Mouse (Mus musculus) heart, postnatal 4 days (tissue): ENCODE data around the gene Acsl1. TPM values are rescaled to one million over a fixed set of nuclear protein-coding genes. Genes with fewer than 3 reads are reported as not detected.
A peak's percentile ranks its signal among the peaks of the same experiment; 100 is the strongest.
"Not testable (repeated sequence)": the region's sequence is repeated elsewhere in the genome, so short reads cannot be mapped to it uniquely, and the experiment has no call there.

Experiments
- DNase-seq: peaks from one replicate; pipeline ENCODE4 v3.0.0; 2021
- total RNA-seq, 2 experiments: library from RNA; stranded (reverse); gene quantifications; 2 replicates each; pipeline ENCODE4 v1.2.3; 2021

The Acsl1 gene
- total RNA-seq, 2 experiments from 2014 or later, result 639 to 652 TPM

DNA sequence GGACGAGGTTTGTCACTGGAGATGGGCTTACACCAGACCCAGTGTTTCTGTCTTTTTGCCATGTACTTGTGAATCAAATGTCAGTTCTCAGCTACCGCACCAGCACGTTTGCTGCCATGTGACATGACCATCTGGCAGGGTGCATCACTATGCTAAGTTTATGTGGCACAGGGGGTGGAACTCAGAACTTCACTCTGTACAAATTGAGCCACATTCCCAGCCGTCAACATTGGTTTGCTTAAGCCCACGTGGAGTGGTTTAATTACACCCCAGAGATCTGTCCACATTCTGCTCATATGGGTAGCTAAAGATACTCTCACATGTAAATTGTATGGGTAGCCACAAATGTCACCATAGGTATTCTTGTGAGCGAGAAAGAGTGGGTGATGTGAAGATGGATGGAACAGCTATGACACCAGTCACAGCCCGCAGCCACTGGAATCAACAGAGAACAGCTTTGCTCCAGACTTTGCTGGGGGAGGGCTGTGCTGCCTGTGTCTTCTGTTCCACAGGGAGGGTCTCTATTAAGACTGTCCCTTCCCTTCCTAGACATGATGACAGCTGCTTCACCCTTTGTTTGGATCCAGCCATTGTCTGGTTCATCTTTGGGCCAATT lies 96.2 kb downstream of the Acsl1 start:
- DNase-seq, result no peak

DNA sequence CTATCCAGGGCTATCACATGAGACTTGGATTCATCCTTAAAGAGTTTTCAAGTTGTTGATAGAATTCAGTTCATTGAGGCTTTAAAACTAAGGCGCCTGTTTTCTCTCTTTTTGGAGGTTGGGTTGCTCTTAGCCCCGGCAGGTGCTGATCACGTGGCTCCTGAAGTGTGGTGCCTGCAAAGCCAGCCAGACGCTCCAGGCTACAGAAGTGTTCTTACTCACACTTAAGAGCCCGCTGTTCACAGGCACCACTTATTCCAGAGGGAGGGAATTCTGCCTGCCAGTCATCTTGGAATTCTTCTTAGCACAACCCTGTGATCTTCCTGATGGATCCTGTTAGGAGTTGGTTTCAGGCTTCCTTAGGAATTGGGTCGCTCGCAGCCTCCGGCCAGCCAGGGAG lies 97.1 kb downstream of the Acsl1 start:
- DNase-seq, result no peak

DNA sequence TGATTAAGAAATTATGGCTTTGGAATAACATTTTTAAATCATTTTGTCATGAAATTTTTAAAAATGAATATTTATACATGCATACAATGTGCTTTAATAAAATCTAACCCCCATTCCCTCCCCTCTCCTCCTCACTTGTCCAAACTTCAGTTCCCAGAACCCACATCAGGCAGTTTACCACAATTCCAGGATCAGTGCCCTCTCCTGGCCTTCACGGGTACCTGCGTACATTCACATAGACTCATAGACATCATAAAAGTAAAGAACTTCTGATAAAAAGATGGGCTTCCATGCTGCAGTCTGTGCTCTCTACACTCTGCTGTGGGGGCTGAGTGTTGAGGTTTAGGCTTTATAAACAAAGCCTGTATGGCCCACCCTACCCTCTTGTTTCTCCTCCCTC lies 98.1 kb downstream of the Acsl1 start:
- DNase-seq, result no peak

DNA sequence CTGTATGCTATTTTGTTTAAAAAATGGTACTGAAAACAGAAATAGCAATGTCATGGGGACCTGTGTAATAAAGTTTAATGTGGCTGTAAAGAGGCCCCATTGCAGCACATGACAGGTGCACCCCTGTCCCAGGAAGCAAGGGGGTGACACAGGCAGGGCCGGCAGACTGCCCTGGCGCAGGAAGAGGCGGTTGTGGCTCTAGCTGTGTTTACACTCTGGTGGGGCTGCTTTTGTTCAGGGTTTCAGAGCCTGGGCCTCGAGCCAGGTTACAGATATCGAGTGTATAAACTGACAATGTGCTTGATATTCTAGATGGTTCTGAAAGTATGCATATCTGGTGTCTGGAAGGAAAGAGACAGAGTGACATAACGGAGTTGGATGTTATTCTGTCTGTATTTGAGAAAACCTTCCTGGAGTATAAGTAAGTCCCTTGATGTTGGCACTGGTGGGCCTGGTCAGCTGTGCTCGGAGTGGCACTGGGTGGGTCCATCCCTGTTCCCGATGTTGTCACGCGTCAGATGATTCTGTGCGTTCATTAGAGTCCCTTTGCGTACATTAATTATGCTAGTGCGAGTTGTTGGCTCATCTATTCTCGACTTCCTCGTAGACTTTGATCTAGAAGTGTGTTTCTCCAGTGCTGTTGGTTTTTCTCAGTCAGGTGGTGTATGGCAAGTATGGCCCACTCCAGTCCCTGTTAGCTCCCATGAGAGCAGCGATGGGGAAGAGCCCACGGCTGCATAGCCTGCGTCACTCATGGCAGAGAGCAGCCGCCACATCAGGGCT lies 99.0 kb downstream of the Acsl1 start:
- DNase-seq, result peak; percentile 17

DNA sequence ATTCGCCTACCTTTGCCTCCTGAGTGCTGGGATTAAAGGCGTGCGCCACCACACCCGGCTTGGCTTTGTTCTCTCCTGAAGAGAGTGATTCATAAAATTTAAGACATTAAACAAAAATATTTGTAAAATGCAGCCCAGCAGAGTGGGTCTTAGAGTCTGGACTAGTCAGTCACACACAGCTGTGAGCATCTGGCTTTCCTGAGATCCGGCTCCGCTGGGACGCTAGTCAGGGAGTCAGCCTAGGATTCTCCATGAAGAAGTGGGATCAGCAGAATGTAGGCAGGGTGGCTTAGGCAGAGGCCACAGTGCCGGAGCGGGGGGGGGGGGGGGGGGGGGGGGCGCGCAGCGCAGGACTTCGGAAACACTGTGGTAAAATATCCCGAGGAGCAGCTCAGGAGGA lies 99.8 kb downstream of the Acsl1 start:
- peak; percentile 22 for DNase-seq

DNA sequence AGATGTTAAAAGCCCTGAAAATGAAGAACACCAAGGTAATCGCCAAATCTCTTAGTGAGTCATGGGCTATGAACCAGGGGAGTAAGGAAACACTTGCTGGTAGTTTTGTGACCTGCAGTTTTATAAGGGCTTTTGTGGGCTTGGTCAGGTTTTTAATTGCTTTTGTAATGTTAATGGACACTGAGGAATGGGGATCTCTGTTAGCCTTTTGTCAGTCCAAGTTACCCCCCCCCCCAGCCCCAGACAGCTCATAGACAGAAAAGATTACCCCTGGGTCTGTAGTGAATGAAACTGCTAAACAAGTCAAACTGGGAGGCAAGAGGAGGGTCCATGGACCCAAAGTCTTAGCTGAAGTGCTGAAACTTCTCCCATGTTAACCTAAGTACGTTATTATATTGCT lies 102.6 kb downstream of the Acsl1 start:
- DNase-seq, result no peak

DNA sequence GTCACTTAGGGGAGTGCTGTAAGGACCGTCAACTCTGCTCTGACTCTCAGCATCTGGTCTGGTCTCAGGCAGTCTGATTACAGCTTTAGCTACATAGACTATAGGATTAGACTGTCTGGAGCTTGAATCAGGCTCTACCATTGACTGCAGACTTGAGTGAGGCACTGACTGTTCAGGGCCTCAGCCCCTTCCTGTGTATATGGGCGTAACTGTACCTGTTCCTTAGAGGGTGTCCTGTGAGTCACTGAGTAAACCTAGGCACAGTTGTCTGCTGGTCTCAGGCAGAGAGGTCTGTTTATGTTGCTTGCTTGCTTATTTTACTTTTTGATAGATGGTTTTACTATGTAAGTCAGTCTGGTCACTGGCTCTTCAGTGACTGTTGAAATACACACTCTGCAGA lies 103.1 kb downstream of the Acsl1 start:
- no peak for DNase-seq

DNA sequence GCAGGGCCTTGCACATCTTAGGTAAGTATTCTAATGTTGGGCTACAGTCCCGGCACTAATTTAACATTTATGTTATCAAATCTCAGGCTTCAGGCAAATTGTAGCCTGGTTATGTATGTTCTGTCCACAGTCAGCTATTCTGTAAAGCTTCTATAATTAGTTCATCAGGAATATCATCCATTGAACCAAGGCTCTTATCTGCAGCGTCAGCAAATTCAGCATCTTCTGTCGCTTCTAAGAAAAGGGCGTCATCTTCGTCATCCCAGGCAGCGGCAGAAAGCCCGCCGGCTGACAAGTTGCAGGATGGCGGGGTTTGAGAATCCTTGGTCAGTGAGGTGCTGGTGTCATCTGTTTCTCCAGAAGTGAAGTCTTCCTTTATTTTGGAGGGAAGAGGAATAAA lies 108.0 kb downstream of the Acsl1 start:
- no peak for DNase-seq

DNA sequence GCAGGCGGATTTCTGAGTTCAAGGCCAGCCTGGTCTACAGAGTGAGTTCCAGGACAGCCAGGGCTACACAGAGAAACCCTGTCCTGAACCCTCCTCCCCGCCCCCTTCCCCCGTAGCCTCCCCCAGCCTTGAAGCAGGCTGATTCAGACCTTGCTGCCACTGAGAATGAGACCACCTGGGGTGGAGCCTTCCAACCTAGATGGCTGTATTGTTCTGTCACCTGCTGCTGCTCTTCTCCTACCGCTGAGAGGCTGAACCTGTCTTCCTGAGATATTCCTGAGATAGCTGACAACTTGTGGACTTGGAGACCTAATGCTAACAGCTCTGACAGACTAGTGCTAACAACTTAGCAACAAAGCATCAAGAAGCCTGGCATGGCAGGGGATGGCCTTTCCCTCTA lies 113.5 kb downstream of the Acsl1 start:
- not testable (repeated sequence) for DNase-seq

DNA sequence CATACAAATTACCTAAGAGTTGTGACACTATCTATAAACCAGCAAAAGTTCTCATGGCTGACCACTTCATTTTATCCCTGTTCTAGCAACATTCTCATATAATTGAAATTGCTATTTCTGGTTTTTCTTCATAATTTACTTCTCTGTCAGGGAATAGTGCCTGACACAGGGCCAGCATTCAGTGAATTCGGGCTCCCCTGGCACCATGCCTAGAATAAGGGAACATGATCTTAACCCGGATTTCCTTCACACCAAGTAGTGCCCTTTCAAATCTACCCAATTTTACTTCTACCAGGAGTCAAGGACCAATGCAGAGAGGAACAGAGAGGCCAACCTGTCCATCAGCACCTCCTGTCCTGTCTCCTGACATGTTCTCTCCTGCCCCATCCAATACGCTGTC lies 114.7 kb downstream of the Acsl1 start:
- DNase-seq, result no peak

Other genes starting within 250 kb of the Acsl1 start
- not detected for gene Helt, start 176.4 kb upstream of the Acsl1 start, total RNA-seq
- gene Cenpu, start 81.0 kb downstream of the Acsl1 start, total RNA-seq, result 10 to 100 TPM; 13.4 to 15.6 TPM
- gene Primpol, start 146.2 kb downstream of the Acsl1 start, total RNA-seq, result 1 to 10 TPM; 8.3 to 8.8 TPM
- gene Casp3, start 146.3 kb downstream of the Acsl1 start, total RNA-seq, result 10 to 100 TPM; 35.6 to 37.9 TPM